ENCODE assay signal across 9 mouse cellular contexts in the genomic region with DNA sequence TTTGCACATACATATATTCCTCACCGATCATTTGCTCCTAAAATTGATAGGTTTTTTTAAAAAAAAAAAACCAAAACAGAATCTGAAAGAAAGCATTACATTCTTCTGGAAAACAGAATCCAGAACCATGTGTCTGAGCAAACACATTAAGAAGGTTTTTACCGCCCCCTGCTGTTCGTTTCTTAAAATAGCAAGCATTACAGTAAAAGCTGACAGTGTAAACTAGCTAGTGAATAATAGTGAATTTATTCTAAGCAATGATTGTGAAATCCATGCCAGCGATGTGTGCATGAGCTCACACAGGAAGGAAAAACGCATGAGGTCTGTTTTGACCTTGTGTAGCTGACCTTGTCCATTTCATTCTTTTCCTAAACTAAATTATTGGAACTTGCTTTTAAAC. TPM values are rescaled to one million over a fixed set of nuclear protein-coding genes. Genes with fewer than 3 reads are reported as not detected.
DNase-seq lines count a peak whose midpoint lies in the region; ATAC-seq lines count a peak whose summit lies in the region.
"Had no signal": no experiment of that assay in that cellular context is flagged by ENCODE, and none has a peak within 500 bp of the region (broad histone marks: within the 10 kb centered on the region; RNA-seq: fewer than 3 reads in every experiment).

No protein-coding gene starts in this region.

- H3K9me3 ChIP-seq in midbrain, embryonic 11.5 days (ENCODE audit: control insufficient read depth, low read length), result no peaks in the 10 kb centered on the region
- H3K9me3 ChIP-seq in midbrain, embryonic 10.5 days (replicated peaks), result no peaks in the 10 kb centered on the region
- H3K9me3 ChIP-seq in hindbrain, embryonic 15.5 days, result no peaks in the 10 kb centered on the region
- no peaks in the 10 kb centered on the region for H3K9me3 ChIP-seq in limb, embryonic 10.5 days (replicated peaks)
- H3K9me3 ChIP-seq in neural tube, embryonic 14.5 days (ENCODE audit: control insufficient read depth, low read length), result no peaks in the 10 kb centered on the region

- no peak overlapping the region for H3K4me2 ChIP-seq in midbrain, embryonic 11.5 days
- no peak overlapping the region for H3K4me2 ChIP-seq in hindbrain, embryonic 15.5 days
- no peak overlapping the region for H3K4me2 ChIP-seq in neural tube, embryonic 14.5 days (ENCODE audit: low read depth, low read length)

- H3K36me3 ChIP-seq in midbrain, embryonic 11.5 days (ENCODE audit: control insufficient read depth, insufficient read depth, low read length), result no peaks in the 10 kb centered on the region
- H3K36me3 ChIP-seq in midbrain, embryonic 10.5 days, result no peaks in the 10 kb centered on the region
- no peaks in the 10 kb centered on the region for H3K36me3 ChIP-seq in hindbrain, embryonic 15.5 days
- no peaks in the 10 kb centered on the region for H3K36me3 ChIP-seq in limb, embryonic 10.5 days
- no peaks in the 10 kb centered on the region for H3K36me3 ChIP-seq in neural tube, embryonic 14.5 days (ENCODE audit: control insufficient read depth, insufficient read depth, low read length)

- H3K9ac ChIP-seq in midbrain, embryonic 11.5 days (ENCODE audit: low read length), result no peak overlapping the region
- H3K9ac ChIP-seq in hindbrain, embryonic 15.5 days, result no peak overlapping the region
- H3K9ac ChIP-seq in neural tube, embryonic 14.5 days (replicated peaks; ENCODE audit: low read depth, low read length), result no peak overlapping the region

- no peaks in the 10 kb centered on the region for H3K4me1 ChIP-seq in midbrain, embryonic 11.5 days (ENCODE audit: control insufficient read depth, insufficient read depth, low read length)
- H3K4me1 ChIP-seq in midbrain, embryonic 10.5 days, result no peaks in the 10 kb centered on the region
- no peaks in the 10 kb centered on the region for H3K4me1 ChIP-seq in hindbrain, embryonic 15.5 days (replicated peaks)
- peaks cover 5% of the 10 kb centered on the region; the same call in 1 of the 2 replicates for H3K4me1 ChIP-seq in limb, embryonic 10.5 days
- no peaks in the 10 kb centered on the region for H3K4me1 ChIP-seq in neural tube, embryonic 14.5 days (ENCODE audit: control insufficient read depth, insufficient read depth, low read length)

- no peak overlapping the region for H3K27ac ChIP-seq in midbrain, embryonic 11.5 days (ENCODE audit: low read depth, low read length)
- H3K27ac ChIP-seq in midbrain, embryonic 10.5 days (replicated peaks), result no peak overlapping the region
- no peak overlapping the region for H3K27ac ChIP-seq in hindbrain, embryonic 15.5 days (replicated peaks)
- H3K27ac ChIP-seq in limb, embryonic 10.5 days, result no peak overlapping the region
- no peak overlapping the region for H3K27ac ChIP-seq in neural tube, embryonic 14.5 days (ENCODE audit: low read depth, low read length)

- WGBS in midbrain, embryonic 11.5 days, result 11% methylated on average over 5 of the region's 5 CpGs
- 11% methylated on average over 5 of the region's 5 CpGs for WGBS in midbrain, embryonic 10.5 days
- WGBS in hindbrain, embryonic 15.5 days, result 9% methylated on average over 5 of the region's 5 CpGs
- 8% methylated on average over 5 of the region's 5 CpGs for WGBS in limb, embryonic 10.5 days
- 15% methylated on average over 5 of the region's 5 CpGs for WGBS in neural tube, embryonic 14.5 days

- DNase-seq in midbrain, embryonic 11.5 days (ENCODE audit: low spot score, missing footprints), result peak; percentile 95
- no peak for DNase-seq in midbrain, embryonic 10.5 days (ENCODE audit: low spot score)
- DNase-seq in Muller cell, postnatal 12 days (ENCODE audit: inconsistent ontology term), result peak; percentile 42
- peak; percentile 86 for DNase-seq in embryo, embryonic 10 days (ENCODE audit: low spot score)
- peak; percentile 54 for DNase-seq in limb, embryonic 10.5 days (ENCODE audit: low spot score)
- DNase-seq in ovary, postnatal 10 days (ENCODE audit: low spot score), result no peak

- ATAC-seq in midbrain, embryonic 11.5 days (ENCODE audit: low FRiP score), result peak; percentile 54
- peak; percentile 54; the same call in 1 of the 2 replicates for ATAC-seq in hindbrain, embryonic 15.5 days (ENCODE audit: low FRiP score, low read depth)
- peak; percentile 56 for ATAC-seq in neural tube, embryonic 14.5 days (ENCODE audit: low read depth)

- H3K27me3 ChIP-seq in midbrain, embryonic 11.5 days (ENCODE audit: control insufficient read depth, insufficient read depth, low read length), result no peaks in the 10 kb centered on the region
- H3K27me3 ChIP-seq in midbrain, embryonic 10.5 days (ENCODE audit: low read depth, poor library complexity, severe bottlenecking), result no peaks in the 10 kb centered on the region
- no peaks in the 10 kb centered on the region for H3K27me3 ChIP-seq in hindbrain, embryonic 15.5 days
- no peaks in the 10 kb centered on the region for H3K27me3 ChIP-seq in limb, embryonic 10.5 days (ENCODE audit: low read depth, poor library complexity, severe bottlenecking)
- no peaks in the 10 kb centered on the region for H3K27me3 ChIP-seq in neural tube, embryonic 14.5 days (ENCODE audit: control insufficient read depth, insufficient read depth, low read length)
- H3K27me3 ChIP-seq: megakaryocyte, embryonic 14.5 days had no signal

- no peak overlapping the region for H3K4me3 ChIP-seq in midbrain, embryonic 11.5 days (ENCODE audit: low read depth, low read length)
- no peak overlapping the region for H3K4me3 ChIP-seq in midbrain, embryonic 10.5 days
- no peak overlapping the region for H3K4me3 ChIP-seq in hindbrain, embryonic 15.5 days
- H3K4me3 ChIP-seq in limb, embryonic 10.5 days, result no peak overlapping the region
- H3K4me3 ChIP-seq in neural tube, embryonic 14.5 days (ENCODE audit: low read depth, low read length), result no peak overlapping the region
- H3K4me3 ChIP-seq: megakaryocyte, embryonic 14.5 days had no signal

RNA-seq across cellular contexts. Expression of gene Palld, which starts 27.2 kb away (rescaled TPM):
- 38.5 and 40.4 TPM in 2 replicates for polyA plus RNA-seq in midbrain, embryonic 11.5 days (2014; fragmentation: Nextera tagmentation; extraction: Ambion mirVana)
- 58.2 and 63.9 TPM in 2 replicates for polyA plus RNA-seq in midbrain, embryonic 10.5 days (2016; fragmentation: Nextera tagmentation; extraction: Ambion mirVana)
- polyA plus RNA-seq in hindbrain, embryonic 15.5 days (2015; fragmentation: Nextera tagmentation; extraction: Ambion mirVana), result 18.1 and 20.6 TPM in 2 replicates
- polyA plus RNA-seq in limb, embryonic 10.5 days (2016; fragmentation: Nextera tagmentation; extraction: Ambion mirVana), result 37.9 and 71.1 TPM in 2 replicates
- 11.1 and 17.3 TPM in 2 replicates for polyA plus RNA-seq in neural tube, embryonic 14.5 days (2014; fragmentation: Nextera tagmentation; extraction: Ambion mirVana)

RNA-seq across cellular contexts. Expression of gene Ddx60, which starts 52.6 kb away (rescaled TPM):
- 0.25 and 0.45 TPM in 2 replicates for polyA plus RNA-seq in midbrain, embryonic 11.5 days (2014; fragmentation: Nextera tagmentation; extraction: Ambion mirVana)
- polyA plus RNA-seq in midbrain, embryonic 10.5 days (2016; fragmentation: Nextera tagmentation; extraction: Ambion mirVana), result 0.14 and 0.37 TPM in 2 replicates
- polyA plus RNA-seq in hindbrain, embryonic 15.5 days (2015; fragmentation: Nextera tagmentation; extraction: Ambion mirVana), result 0.22 and 0.69 TPM in 2 replicates
- polyA plus RNA-seq in limb, embryonic 10.5 days (2016; fragmentation: Nextera tagmentation; extraction: Ambion mirVana), result not detected in 2 replicates
- polyA plus RNA-seq in neural tube, embryonic 14.5 days (2014; fragmentation: Nextera tagmentation; extraction: Ambion mirVana), result 0.20 and 0.48 TPM in 2 replicates

Comparison
In these comparisons a context has a peak if more than half of its experiments do, and no peak if none do; other contexts are left out.
1. DNase-seq: peak in midbrain, embryonic 11.5 days (single experiment), Muller cell, postnatal 12 days (single experiment), embryo, embryonic 10 days (single experiment) and limb, embryonic 10.5 days (single experiment); none in midbrain, embryonic 10.5 days (single experiment) and ovary, postnatal 10 days (single experiment).
2. Peak in every context shown above with its lines, with median percentiles within 50 percentile points of each other: ATAC-seq.